Mouse (Mus musculus) layer of hippocampus, adult 9-10 months (tissue): ENCODE measurements around the gene Ccdc182.

Source experiments
- DNase-seq: peaks from one replicate; pipeline ENCODE4 v3.0.0; 2022; ENCODE audit warnings: low spot score

The Ccdc182 gene

DNA sequence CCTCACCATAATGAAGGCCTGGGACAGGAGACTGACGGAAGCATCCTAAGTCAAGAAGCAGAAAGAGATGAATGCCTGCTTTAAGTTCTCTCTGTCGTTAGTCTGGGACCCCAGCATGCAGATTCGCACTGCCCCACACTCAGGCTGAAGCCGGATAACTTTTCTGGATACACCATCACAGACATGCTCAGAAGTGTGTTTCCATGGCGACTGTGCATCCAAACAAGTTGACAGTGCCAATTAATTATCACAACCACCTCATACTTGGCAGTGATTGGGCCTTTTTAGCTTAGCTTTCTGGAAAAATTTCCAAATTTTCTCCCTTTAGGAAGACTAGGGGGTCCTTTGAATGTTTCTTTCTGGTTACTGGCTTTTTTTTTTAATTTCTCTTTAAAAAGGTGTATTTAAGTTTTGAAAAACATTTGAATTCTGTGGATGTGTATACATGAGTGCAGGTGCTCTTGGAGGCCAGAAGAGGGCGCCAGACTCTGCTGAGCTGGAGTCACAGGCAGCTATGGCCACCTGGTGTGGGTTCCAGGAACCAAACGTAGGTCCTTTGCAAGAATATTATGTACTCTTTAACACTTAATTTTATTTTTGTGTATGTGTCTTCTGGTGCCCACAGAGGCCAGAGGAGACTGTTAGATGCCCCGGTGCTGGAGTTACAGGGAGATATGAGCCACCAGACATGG lies 12.3 kb upstream of the Ccdc182 start:
- no peak for DNase-seq

DNA sequence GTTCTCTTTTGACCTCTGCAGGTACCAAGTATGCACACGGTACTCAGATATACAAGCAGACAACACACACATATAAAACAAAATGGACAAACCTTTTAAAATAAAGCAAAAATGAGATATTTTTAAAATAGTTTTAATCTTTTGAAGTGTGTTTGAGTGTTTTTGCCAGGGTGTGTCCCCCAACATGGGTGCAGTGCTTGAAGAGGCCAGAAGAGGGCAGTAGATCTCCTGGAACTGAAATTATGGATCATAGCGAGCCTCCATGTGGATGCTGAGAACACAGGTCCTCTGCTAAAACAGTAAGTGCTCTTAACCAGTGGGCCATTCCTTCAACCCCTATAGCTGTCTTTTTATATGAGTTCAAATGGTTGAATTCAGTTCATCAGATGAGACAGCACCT lies 11.3 kb upstream of the Ccdc182 start:
- no peak for DNase-seq

GRCm38 (mm10) chr11:88286019-88286418 lies 7.8 kb upstream of the Ccdc182 start:
- DNase-seq: no peak

DNA sequence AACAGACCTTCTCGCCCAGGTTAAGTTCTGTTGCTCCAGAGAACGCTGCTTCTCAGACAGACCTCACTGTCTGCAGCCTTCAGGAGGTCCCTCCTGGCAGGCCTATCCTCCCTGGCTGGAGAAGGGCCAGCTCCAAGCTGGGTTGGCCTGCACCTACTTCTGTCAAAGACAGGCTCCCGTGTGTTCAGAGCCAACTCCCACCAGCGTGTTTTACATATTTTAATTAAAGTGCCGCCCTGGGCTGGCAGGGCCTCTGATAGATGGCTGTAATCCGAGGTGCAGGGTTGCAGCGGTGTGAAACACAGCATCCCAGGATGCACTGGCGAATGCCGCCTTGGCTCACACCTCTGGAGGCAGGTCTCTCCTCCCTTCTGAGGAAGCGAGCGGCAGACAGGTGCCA lies 5.5 kb upstream of the Ccdc182 start:
- no peak for DNase-seq

GRCm38 (mm10) chr11:88288805-88289340 lies 5.0 kb upstream of the Ccdc182 start:
- DNase-seq: no peak

DNA sequence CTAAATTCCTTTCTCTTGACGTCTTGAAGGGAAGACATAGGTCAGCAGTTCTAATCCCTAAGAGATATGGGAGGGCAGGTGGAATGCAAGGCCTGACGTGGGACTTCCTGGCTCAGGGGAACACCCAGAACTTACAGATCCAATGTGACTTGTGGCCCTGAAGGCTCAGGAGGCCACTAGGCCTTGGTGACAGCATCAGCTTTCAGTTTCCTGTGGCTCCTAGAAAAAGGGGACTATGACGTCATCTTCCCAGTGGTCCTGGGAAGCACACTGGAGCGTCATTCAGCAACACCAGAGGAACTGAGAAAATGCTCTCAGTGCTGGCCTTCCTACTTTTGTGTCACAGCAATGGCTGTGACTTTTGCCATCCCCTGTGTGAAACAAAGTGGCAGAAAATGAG lies 2.6 kb upstream of the Ccdc182 start:
- DNase-seq: no peak

GRCm38 (mm10) chr11:88291688-88292087 lies 2.2 kb upstream of the Ccdc182 start:
- DNase-seq: no peak

DNA sequence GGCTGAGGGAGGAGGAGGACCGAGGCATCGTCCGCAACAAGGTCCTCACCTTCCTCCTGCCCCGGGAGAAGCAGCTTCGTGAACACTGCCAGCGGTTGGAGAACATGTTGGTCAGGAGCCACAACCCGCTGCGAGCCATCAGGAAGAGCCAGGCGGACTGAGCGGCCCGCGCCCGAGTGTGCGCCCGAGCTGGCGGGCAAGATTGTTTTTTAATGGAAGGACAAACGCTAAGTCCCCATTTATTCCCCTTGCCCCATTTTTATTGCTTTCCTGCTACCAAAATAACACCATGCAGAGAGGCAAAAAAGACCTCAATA lies 494 bp downstream of the Ccdc182 start:
- no peak for DNase-seq

DNA sequence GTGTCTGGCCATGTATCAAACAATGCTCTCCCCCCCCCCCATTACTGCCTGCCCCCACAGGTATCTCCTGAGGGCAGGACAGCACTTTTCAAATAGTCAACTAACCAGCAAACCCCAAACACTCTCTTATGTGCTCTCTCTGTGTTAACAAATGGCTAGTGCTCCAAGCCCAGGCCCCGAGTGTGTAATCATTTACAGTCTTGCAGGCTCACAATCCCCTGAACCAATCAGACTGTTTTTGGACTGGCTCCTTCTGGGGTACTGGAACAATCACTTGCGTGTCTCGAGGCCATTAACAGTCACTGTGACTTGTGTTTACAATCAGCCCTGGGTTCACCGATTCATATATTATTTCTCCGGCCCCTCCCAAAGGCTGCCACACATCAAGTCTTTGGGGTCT lies 1.4 kb downstream of the Ccdc182 start:
- no peak for DNase-seq

DNA sequence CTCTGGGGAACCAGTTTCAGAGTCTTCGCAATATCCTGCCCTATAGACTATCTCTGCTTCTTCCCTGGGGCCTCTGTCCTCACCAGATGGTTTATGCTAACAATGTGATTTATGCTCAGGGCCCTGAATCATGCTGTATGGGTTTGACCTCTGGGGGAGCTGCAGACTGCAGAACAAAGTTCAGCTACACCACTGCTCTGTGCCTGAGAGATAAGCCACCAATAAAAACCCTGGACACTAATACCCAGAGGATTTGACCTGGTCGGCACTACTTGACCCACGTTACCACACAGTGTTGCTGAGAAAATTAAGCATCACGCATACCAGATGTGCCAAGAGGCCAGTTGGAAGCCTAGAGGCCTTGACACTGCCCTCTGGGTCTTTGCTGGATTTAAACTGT lies 3.7 kb downstream of the Ccdc182 start:
- DNase-seq: no peak

DNA sequence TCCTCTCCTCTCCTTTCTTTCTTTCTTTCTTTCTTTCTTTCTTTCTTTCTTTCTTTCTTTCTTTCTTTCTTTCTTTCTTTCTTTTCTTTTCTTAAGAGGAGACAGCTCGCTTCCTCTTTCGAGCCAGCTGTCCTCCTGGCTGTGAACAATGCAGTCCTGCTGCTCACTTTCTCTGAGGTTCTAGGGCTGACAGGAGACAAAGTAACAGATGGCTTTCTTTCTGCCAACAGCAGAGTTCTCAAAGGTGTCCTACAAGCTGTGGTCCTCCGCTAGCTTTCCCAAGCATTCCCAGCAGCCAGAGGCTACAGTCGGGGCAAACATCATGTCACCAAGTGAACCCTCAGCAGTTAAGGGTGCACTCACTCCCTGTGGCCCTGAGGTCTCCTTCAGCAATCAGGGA lies 5.5 kb downstream of the Ccdc182 start:
- no peak for DNase-seq

GRCm38 (mm10) chr11:88301619-88302018 lies 7.8 kb downstream of the Ccdc182 start:
- no peak for DNase-seq

GRCm38 (mm10) chr11:88305759-88306158 lies 11.9 kb downstream of the Ccdc182 start:
- DNase-seq: no peak

DNA sequence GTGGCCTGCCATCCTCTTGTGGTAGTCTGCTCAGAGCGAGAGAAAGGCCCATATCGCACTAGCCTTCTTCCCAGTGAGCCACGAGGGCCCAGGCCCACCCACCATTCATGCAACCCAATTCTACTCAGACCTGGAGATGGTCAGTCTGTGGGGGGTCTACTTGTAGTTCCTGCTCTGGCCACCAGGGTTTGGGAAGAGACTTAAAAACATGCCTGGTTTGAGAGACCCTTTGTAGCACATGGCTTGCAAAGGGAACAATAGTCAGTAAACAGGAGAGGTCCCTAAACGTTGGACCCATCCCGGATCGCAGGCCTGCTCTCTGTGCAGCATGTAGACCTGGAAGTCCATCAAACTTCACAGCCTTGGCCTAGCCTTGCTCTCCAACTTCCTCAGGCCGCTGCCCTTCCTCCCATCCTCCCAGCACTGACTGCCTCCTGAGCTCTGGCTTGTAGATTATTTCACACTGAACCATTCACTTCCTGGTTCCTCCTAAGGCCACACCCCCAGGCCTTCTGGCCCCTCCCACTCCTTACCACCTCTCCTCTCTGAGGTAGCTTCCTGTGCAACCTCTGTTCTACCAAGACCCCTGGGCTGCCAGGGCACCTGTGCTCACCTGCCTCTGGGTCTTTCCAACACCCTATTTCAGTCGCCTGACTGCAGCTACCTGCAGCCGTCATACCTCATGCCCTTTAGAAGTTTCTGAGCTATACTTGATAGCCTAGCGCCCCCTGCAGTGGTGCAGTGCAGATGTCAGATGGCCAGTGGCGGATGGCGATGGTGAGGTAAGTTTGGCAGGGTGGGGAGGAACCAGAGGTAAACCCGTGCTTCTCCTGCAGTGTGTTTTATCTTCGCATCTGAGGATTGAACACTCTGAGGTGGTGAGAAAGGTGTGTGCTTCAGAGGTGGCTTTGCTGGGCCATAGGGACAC lies 14.0 kb downstream of the Ccdc182 start:
- DNase-seq: no peak

GRCm38 (mm10) chr11:88309059-88309700 lies 15.3 kb downstream of the Ccdc182 start:
- DNase-seq: no peak

DNA sequence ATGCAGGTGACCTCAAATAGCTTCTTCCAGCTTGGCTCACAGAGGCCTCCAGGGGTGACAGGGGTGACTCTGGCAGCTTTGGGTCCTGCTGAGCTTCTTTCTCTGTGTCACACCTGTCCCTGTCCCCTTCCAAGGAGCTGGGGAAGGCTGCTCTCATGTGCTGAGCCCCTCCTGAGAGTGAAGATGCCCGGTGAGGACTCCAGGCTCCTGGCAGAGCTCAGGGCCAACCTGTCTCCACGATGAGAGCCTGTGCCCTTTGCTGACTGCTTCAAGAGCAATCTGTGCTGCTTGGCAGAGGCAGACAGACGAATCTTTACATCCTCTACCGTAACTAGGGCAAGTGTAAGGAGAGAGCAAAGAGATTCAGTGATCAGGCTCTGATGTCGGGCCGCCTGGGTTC lies 16.9 kb downstream of the Ccdc182 start:
- no peak for DNase-seq

DNA sequence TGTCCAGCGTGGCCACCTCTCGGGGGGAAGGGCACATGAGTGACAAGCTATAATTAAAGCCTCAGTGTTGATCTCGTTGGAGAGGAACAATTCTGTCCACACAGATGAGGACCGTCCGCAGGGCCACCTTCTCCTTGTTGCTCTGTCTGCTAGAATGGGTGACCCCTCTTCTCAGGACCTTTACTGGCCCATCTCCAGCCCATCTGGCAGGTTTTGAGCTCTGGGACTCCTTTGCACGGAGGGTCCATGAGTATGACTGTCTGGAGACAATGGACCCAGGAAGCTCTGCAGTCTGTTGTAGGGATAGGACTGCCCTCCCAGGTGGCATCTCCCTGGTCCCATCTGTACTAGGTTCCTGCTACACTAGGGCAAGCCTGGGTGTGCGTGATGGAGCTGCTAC lies 17.7 kb downstream of the Ccdc182 start:
- DNase-seq: no peak

DNA sequence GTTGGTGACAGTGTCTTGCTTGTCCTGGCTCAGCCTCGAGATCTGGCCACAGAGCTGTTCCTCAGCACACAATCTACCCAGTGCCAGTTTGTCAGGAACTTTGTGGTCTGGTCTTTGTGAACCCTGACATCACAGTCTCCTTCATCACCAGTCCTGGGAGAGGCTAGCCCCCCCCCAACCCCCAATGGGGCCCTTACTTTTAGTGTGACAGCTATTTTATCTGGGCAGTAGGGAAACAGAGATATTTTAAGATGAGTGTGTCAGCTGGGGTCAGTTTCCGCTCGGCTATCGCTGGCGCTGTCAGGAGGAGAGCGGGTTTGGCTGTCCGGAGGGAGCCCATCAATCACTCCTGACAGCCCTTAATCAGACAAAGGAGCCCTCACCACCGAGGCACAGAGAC lies 19.7 kb downstream of the Ccdc182 start:
- DNase-seq: no peak

GRCm38 (mm10) chr11:88314471-88314870 lies 20.6 kb downstream of the Ccdc182 start:
- DNase-seq: no peak

DNA sequence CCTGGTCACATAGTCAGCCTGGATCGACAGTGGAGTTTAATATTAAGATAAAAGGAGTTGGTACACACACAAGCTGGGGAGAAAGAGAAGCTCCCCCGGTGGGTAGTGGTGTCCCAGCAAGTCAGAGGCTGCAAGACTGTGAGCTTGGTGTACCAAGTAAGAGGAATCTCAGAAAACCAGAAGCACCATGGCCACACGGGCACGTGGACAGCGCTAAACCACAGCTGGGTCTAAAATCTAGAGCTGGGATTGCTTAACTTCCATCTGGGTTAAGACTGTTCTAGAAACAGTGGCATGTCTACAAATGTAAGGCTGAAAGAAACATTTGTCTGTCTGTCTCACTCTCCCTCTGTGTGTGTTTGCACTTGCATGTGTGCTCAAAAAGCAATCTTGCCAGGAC lies 21.5 kb downstream of the Ccdc182 start:
- no peak for DNase-seq

DNA sequence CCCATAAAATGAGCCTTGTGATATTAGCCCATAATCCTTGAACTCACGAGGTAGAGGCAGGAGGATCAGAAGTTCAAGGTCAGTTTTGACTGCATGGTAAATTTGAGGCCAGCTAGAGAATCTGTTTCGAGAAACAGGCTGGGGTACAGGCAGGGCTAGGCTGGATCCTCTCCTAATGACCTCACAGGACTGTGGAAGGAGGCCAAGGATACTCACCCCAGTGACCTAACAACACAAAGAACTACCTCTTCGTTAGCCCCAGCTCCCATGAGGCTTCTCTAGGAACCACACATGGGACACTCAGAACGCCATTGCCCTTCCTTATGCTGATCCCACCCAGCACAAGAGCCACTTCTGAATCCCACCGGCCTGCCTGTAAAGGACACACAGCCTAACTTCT lies 25.0 kb downstream of the Ccdc182 start:
- DNase-seq: no peak

GRCm38 (mm10) chr11:88327016-88327415 lies 33.2 kb downstream of the Ccdc182 start:
- no peak for DNase-seq
